Mouse (Mus musculus): ENCODE measurements around the gene P4htm. TPM values are rescaled to one million over a fixed set of nuclear protein-coding genes. Genes with fewer than 3 reads are reported as not detected.
"Not testable (repeated sequence)": the region's sequence is repeated elsewhere in the genome, so short reads cannot be mapped to it uniquely, and the experiment has no call there.

The P4htm gene
- polyA plus RNA-seq, 1 experiment from 2014 or later = 20.0 TPM

- Histone ChIP-seq H3K27ac (replicated peaks) (no peak overlapping the region), H3K4me1 (peaks cover 22% of the 10 kb centered on the region), H3K36me3 (peaks cover 98% of the 10 kb centered on the region), H3K9ac (no peak overlapping the region), H3K4me2 (no peak overlapping the region), H3K9me3 (no peaks in the 10 kb centered on the region), H3K27me3 (replicated peaks) (no peaks in the 10 kb centered on the region), H3K4me3 (no peak overlapping the region)
- WGBS = 78% methylated on average over 4 of the region's 4 CpGs
- ATAC-seq (ENCODE audit: extremely low read depth, insufficient number of reproducible peaks, low FRiP score, low TSS enrichment) = no peak
Observed at GRCm38 (mm10) chr9:108608889-108609288, 11.4 kb upstream of the P4htm start.

- 81% methylated on average over 5 of the region's 5 CpGs for WGBS
- H3K4me1 ChIP-seq = peaks cover 24% of the 10 kb centered on the region
Observed at GRCm38 (mm10) chr9:108607929-108608328, 10.5 kb upstream of the P4htm start.

GRCm38 (mm10) chr9:108601986-108602385, 4.5 kb upstream of the P4htm start:
- peaks cover 23% of the 10 kb centered on the region for H3K4me1 ChIP-seq
- peaks cover 47% of the 10 kb centered on the region for H3K36me3 ChIP-seq
- no peaks in the 10 kb centered on the region for H3K27me3 ChIP-seq (replicated peaks)
- no peak overlapping the region for H3K4me2 ChIP-seq
- H3K4me3 ChIP-seq = no peak overlapping the region
- H3K9me3 ChIP-seq = no peaks in the 10 kb centered on the region
- no peak for ATAC-seq (ENCODE audit: extremely low read depth, insufficient number of reproducible peaks, low FRiP score, low TSS enrichment)
- no peak overlapping the region for H3K27ac ChIP-seq (replicated peaks)
- H3K9ac ChIP-seq = no peak overlapping the region
- 71% methylated on average over 4 of the region's 4 CpGs for WGBS

More at GRCm38 (mm10) chr9:108607929-108608328, 10.5 kb upstream of the P4htm start:
- H3K4me2 ChIP-seq; H3K27me3 ChIP-seq (replicated peaks); H3K27ac ChIP-seq (replicated peaks); H3K4me3 ChIP-seq; ATAC-seq (ENCODE audit: extremely low read depth, insufficient number of reproducible peaks, low FRiP score, low TSS enrichment); H3K9me3 ChIP-seq; H3K9ac ChIP-seq: not testable (repeated sequence)
- peaks cover 98% of the 10 kb centered on the region for H3K36me3 ChIP-seq

GRCm38 (mm10) chr9:108600011-108600410, 2.5 kb upstream of the P4htm start:
- 0 out of 2 replicates have a peak overlapping the region, but pooled peaks have one; percentile 24 for H3K27ac ChIP-seq (replicated peaks)
- 50% methylated on average over 2 of the region's 2 CpGs for WGBS
- H3K4me2 ChIP-seq = no peak overlapping the region
- no peak for ATAC-seq (ENCODE audit: extremely low read depth, insufficient number of reproducible peaks, low FRiP score, low TSS enrichment)
- H3K4me3 ChIP-seq = no peak overlapping the region
- H3K9ac ChIP-seq = no peak overlapping the region
- H3K9me3 ChIP-seq = no peaks in the 10 kb centered on the region
- H3K27me3 ChIP-seq (replicated peaks) = no peaks in the 10 kb centered on the region
- peaks cover 34% of the 10 kb centered on the region for H3K4me1 ChIP-seq
- peaks cover 29% of the 10 kb centered on the region for H3K36me3 ChIP-seq

GRCm38 (mm10) chr9:108599021-108599566, 1.6 kb upstream of the P4htm start:
- peaks cover 21% of the 10 kb centered on the region for H3K36me3 ChIP-seq
- no peak overlapping the region for H3K27ac ChIP-seq (replicated peaks)
- H3K4me2 ChIP-seq = no peak overlapping the region
- ATAC-seq (ENCODE audit: extremely low read depth, insufficient number of reproducible peaks, low FRiP score, low TSS enrichment) = no peak
- no peak overlapping the region for H3K4me3 ChIP-seq
- peaks cover 35% of the 10 kb centered on the region for H3K4me1 ChIP-seq
- WGBS = 67% methylated on average over 4 of the region's 4 CpGs
- no peaks in the 10 kb centered on the region for H3K27me3 ChIP-seq (replicated peaks)
- no peaks in the 10 kb centered on the region for H3K9me3 ChIP-seq
- H3K9ac ChIP-seq = no peak overlapping the region

- ATAC-seq (ENCODE audit: extremely low read depth, insufficient number of reproducible peaks, low FRiP score, low TSS enrichment) = no peak
- Histone ChIP-seq H3K4me1 (peaks cover 39% of the 10 kb centered on the region), H3K36me3 (peaks cover 10% of the 10 kb centered on the region), H3K27ac (replicated peaks) (peak overlapping the region; percentile 89), H3K4me2 (peak overlapping the region; percentile 51), H3K9me3 (no peaks in the 10 kb centered on the region), H3K27me3 (replicated peaks) (no peaks in the 10 kb centered on the region), H3K9ac (peak overlapping the region; percentile 38), H3K4me3 (no peak overlapping the region)
- WGBS = 31% methylated on average over 3 of the region's 3 CpGs
Observed at GRCm38 (mm10) chr9:108594354-108594753, 3.1 kb downstream of the P4htm start.

- ATAC-seq (ENCODE audit: extremely low read depth, insufficient number of reproducible peaks, low FRiP score, low TSS enrichment) = no peak
- H3K9me3 ChIP-seq = no peaks in the 10 kb centered on the region
- H3K4me2 ChIP-seq = no peak overlapping the region
- H3K27ac ChIP-seq (replicated peaks) = no peak overlapping the region
- H3K36me3 ChIP-seq = peaks cover 10% of the 10 kb centered on the region
- H3K9ac ChIP-seq = no peak overlapping the region
- WGBS = 84% methylated on average over 4 of the region's 4 CpGs
- H3K4me1 ChIP-seq = peaks cover 55% of the 10 kb centered on the region
- no peak overlapping the region for H3K4me3 ChIP-seq
- H3K27me3 ChIP-seq (replicated peaks) = no peaks in the 10 kb centered on the region
Observed at GRCm38 (mm10) chr9:108591462-108591861, 6.0 kb downstream of the P4htm start.

- no peak overlapping the region for H3K4me2 ChIP-seq
- WGBS = 60% methylated on average over 5 of the region's 5 CpGs
- H3K9ac ChIP-seq = no peak overlapping the region
- H3K27me3 ChIP-seq (replicated peaks) = no peaks in the 10 kb centered on the region
- H3K4me3 ChIP-seq = no peak overlapping the region
- peaks cover 10% of the 10 kb centered on the region for H3K36me3 ChIP-seq
- no peaks in the 10 kb centered on the region for H3K9me3 ChIP-seq
- ATAC-seq (ENCODE audit: extremely low read depth, insufficient number of reproducible peaks, low FRiP score, low TSS enrichment) = no peak
- peaks cover 44% of the 10 kb centered on the region for H3K4me1 ChIP-seq
- peak overlapping the region; percentile 96 for H3K27ac ChIP-seq (replicated peaks)
Observed at GRCm38 (mm10) chr9:108589229-108589628, 8.2 kb downstream of the P4htm start.

- H3K4me3 ChIP-seq = peak overlapping the region; percentile 39
- H3K27ac ChIP-seq (replicated peaks) = peak overlapping the region; percentile 96
- no peaks in the 10 kb centered on the region for H3K9me3 ChIP-seq
- no peaks in the 10 kb centered on the region for H3K27me3 ChIP-seq (replicated peaks)
- peaks cover 51% of the 10 kb centered on the region for H3K4me1 ChIP-seq
- 2% methylated on average over 14 of the region's 14 CpGs for WGBS
- peaks cover 6% of the 10 kb centered on the region for H3K36me3 ChIP-seq
- peak overlapping the region; percentile 72 for H3K9ac ChIP-seq
- ATAC-seq (ENCODE audit: extremely low read depth, insufficient number of reproducible peaks, low FRiP score, low TSS enrichment) = peak; percentile 85
- H3K4me2 ChIP-seq = peak overlapping the region; percentile 69
Observed at GRCm38 (mm10) chr9:108587571-108588180, 9.8 kb downstream of the P4htm start.

- WGBS = 46% methylated on average over 5 of the region's 5 CpGs
- Histone ChIP-seq H3K9me3 (no peaks in the 10 kb centered on the region), H3K36me3 (peaks cover 56% of the 10 kb centered on the region), H3K27me3 (replicated peaks) (no peaks in the 10 kb centered on the region), H3K4me1 (peaks cover 60% of the 10 kb centered on the region), H3K4me3 (peak overlapping the region; percentile 84), H3K27ac (replicated peaks) (peak overlapping the region; percentile 96), H3K4me2 (peak overlapping the region; percentile 78), H3K9ac (peak overlapping the region; percentile 98)
- no peak for ATAC-seq (ENCODE audit: extremely low read depth, insufficient number of reproducible peaks, low FRiP score, low TSS enrichment)
Observed at GRCm38 (mm10) chr9:108579344-108579690, 18.1 kb downstream of the P4htm start.

GRCm38 (mm10) chr9:108578545-108579343, 18.7 kb downstream of the P4htm start, which contains the start of gene Wdr6:
TSS of gene Wdr6 (minus strand) at chr9:108578739.
- Histone ChIP-seq H3K27ac (replicated peaks) (peak within 1 kb of the TSS; percentile 96), H3K36me3 (peaks cover 62% of the 10 kb centered on the region), H3K4me1 (peaks cover 63% of the 10 kb centered on the region), H3K4me3 (peak within 1 kb of the TSS; percentile 84), H3K4me2 (peak within 1 kb of the TSS; percentile 78), H3K9ac (peak within 1 kb of the TSS; percentile 98), H3K9me3 (no peaks in the 10 kb centered on the region), H3K27me3 (replicated peaks) (no peaks in the 10 kb centered on the region)
- 5% methylated on average over 51 of the region's 51 CpGs for WGBS
- peak; percentile 92 for ATAC-seq (ENCODE audit: extremely low read depth, insufficient number of reproducible peaks, low FRiP score, low TSS enrichment)
